Mouse (Mus musculus): ENCODE measurements around the gene Eml6. TPM values are rescaled to one million over a fixed set of nuclear protein-coding genes. Genes with fewer than 3 reads are reported as not detected.

Eml6 gene
- polyA plus RNA-seq, 1 experiment from 2014 or later = 0.52 TPM

DNA sequence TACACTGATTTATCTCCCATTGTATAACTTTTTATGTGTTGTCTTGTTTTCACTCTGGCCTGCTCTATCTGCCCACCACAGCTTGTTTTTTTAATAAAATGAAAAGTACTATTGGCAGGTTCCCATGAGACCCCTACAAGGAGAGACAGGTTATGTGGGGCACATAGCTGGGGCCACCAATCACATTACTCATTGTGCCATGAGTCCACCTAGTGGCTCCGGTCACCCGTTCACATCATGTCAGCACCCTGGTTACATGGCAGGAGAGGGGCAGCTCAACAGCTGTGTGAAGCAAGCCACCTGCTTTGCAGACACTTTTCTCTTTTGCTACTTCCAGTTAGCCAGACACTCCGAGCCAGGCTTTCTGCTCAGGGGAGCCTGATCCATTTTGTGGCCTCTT lies 213.4 kb downstream of the Eml6 start:
- WGBS = 54% methylated on average over 3 of the region's 3 CpGs
- no peak overlapping the region for H3K27ac ChIP-seq (replicated peaks)
- H3K9me3 ChIP-seq = no peaks in the 10 kb centered on the region
- H3K4me1 ChIP-seq = peaks cover 53% of the 10 kb centered on the region
- no peak overlapping the region for H3K9ac ChIP-seq
- no peak overlapping the region for H3K4me2 ChIP-seq
- H3K4me3 ChIP-seq = no peak overlapping the region
- no peaks in the 10 kb centered on the region for H3K36me3 ChIP-seq
- no peak for ATAC-seq (ENCODE audit: extremely low read depth, insufficient number of reproducible peaks, low FRiP score, low TSS enrichment)
- H3K27me3 ChIP-seq (replicated peaks) = no peaks in the 10 kb centered on the region

DNA sequence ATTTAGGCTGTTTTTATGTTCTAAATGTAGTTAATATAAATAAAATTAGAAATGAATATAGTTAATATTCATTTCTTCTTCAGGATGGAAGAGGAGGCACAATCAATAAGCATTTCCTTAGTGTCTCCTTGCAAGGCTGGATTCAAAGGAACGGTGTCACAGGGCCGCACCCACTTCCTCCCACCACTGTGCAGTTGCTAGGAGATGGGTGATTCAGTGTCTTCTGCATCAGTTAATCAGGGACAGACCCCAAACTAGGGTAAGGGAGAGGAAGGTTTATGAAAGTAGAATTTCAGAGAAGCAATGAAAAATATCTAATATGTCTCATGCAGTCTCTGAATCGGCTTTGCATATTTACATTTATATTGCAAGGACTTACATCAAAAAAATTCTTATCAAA lies 215.5 kb downstream of the Eml6 start:
- no peak for ATAC-seq (ENCODE audit: extremely low read depth, insufficient number of reproducible peaks, low FRiP score, low TSS enrichment)
- Histone ChIP-seq H3K4me1 (peaks cover 53% of the 10 kb centered on the region), H3K36me3 (no peaks in the 10 kb centered on the region), H3K9me3 (no peaks in the 10 kb centered on the region), H3K27ac (replicated peaks) (no peak overlapping the region), H3K27me3 (replicated peaks) (no peaks in the 10 kb centered on the region), H3K4me2 (no peak overlapping the region), H3K9ac (no peak overlapping the region), H3K4me3 (no peak overlapping the region)
- WGBS = 84% methylated on average over 3 of the region's 3 CpGs

DNA sequence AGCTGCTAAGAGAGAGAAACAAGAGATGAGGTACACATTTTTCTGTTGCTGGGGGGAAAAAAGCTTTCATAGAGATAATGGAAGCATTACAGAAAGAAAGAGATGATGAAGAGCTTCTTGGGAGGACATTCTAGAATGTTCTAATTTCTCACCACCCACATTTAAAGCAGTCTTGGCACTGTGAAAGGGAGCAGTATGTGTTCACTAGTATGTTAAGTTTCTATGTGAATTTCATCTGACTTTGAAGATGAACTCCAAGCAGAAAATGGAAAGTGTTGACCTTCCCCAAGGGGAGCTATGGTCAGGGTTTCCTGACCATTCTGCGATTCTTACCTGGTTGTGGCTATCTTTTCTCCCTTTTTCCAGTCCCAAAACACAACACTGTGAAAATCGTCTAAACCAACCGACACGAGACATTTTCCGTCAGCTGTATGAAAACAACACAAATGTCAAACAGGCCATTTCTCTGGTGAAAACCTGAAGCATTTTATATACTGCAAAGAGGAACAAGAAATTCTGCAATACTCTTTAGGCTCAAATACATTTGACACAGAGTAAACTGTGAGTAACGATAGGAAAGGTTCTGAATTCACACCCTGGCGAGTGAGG lies 216.7 kb downstream of the Eml6 start:
- no peak for ATAC-seq (ENCODE audit: extremely low read depth, insufficient number of reproducible peaks, low FRiP score, low TSS enrichment)
- no peaks in the 10 kb centered on the region for H3K9me3 ChIP-seq
- H3K27ac ChIP-seq (replicated peaks) = peak overlapping the region; percentile 89
- H3K4me2 ChIP-seq = peak overlapping the region; percentile 42; the same call in 1 of the 2 replicates
- H3K9ac ChIP-seq = no peak overlapping the region
- H3K4me3 ChIP-seq = no peak overlapping the region
- no peaks in the 10 kb centered on the region for H3K36me3 ChIP-seq
- peaks cover 45% of the 10 kb centered on the region for H3K4me1 ChIP-seq
- no peaks in the 10 kb centered on the region for H3K27me3 ChIP-seq (replicated peaks)
- 83% methylated on average over 7 of the region's 7 CpGs for WGBS

DNA sequence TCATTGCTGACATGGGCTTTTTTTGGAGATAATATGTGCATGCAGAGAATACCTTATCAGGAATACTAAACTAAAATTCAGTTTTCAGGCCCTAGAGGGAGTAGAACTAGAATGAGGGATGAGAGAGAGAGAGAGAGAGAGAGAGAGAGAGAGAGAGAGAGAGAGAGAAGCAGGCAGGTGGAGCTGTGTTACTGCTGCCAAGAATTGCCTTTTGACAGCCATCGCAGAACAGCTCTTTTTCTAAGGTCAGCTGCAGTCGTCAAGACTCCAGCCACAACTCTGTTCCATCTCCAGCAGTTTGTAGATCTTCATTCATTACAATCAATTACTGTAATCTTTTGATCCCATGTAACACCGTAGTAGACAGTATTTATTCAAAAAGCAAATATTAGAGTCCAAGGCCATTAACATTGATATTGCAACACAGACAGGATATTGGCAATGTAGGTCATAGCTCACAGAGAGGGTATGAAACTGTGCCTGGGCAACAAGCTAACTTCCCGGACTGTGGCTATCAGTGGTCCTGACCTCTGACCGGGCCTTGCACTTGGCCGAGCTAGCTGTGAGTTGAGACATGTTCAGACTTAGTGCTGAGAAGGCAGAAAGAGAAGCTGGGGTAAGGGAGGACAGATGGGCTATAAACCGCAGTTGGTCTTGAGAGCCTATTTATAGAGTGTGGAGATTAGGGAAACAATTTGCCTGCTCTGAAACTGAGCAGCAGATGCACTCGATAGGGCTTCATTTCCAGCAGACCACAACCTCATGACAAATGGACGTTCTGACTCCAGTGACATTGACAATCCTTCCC lies 217.5 kb downstream of the Eml6 start:
- H3K27ac ChIP-seq (replicated peaks) = peak overlapping the region; percentile 89
- ATAC-seq (ENCODE audit: extremely low read depth, insufficient number of reproducible peaks, low FRiP score, low TSS enrichment) = 0 out of 2 replicates have a peak, but pooled peaks have one; percentile 14
- no peaks in the 10 kb centered on the region for H3K27me3 ChIP-seq (replicated peaks)
- no peak overlapping the region for H3K4me3 ChIP-seq
- no peaks in the 10 kb centered on the region for H3K9me3 ChIP-seq
- no peaks in the 10 kb centered on the region for H3K36me3 ChIP-seq
- H3K9ac ChIP-seq = 0 out of 2 replicates have a peak overlapping the region, but pooled peaks have one; percentile 28
- peaks cover 45% of the 10 kb centered on the region for H3K4me1 ChIP-seq
- peak overlapping the region; percentile 42 for H3K4me2 ChIP-seq
- WGBS = 21% methylated on average over 9 of the region's 9 CpGs

DNA sequence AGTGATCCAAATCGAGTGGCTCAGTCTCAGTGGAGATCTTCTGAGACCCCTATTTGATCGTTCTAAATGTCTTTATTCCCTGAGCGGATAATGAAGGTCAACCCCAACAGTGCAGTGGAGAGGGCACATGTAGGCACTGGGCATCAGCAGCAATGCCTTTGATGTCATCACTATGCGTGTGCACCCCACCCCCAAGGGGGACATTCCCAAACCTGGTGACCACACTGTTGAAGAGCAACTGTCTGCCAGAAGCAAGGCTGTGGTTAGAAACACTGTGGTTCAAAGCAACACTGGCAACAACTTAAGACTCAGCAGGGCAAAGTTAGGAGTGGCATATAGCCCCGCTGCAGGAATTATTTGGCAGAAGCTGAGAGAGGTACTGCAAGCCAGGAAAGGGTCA lies 218.5 kb downstream of the Eml6 start:
- 77% methylated on average over 5 of the region's 5 CpGs for WGBS
- H3K9me3 ChIP-seq = no peaks in the 10 kb centered on the region
- H3K27ac ChIP-seq (replicated peaks) = peak overlapping the region; percentile 89; the same call in 1 of the 2 replicates
- H3K4me2 ChIP-seq = no peak overlapping the region
- no peaks in the 10 kb centered on the region for H3K36me3 ChIP-seq
- H3K27me3 ChIP-seq (replicated peaks) = no peaks in the 10 kb centered on the region
- peaks cover 40% of the 10 kb centered on the region for H3K4me1 ChIP-seq
- no peak overlapping the region for H3K4me3 ChIP-seq
- no peak overlapping the region for H3K9ac ChIP-seq
- ATAC-seq (ENCODE audit: extremely low read depth, insufficient number of reproducible peaks, low FRiP score, low TSS enrichment) = no peak

DNA sequence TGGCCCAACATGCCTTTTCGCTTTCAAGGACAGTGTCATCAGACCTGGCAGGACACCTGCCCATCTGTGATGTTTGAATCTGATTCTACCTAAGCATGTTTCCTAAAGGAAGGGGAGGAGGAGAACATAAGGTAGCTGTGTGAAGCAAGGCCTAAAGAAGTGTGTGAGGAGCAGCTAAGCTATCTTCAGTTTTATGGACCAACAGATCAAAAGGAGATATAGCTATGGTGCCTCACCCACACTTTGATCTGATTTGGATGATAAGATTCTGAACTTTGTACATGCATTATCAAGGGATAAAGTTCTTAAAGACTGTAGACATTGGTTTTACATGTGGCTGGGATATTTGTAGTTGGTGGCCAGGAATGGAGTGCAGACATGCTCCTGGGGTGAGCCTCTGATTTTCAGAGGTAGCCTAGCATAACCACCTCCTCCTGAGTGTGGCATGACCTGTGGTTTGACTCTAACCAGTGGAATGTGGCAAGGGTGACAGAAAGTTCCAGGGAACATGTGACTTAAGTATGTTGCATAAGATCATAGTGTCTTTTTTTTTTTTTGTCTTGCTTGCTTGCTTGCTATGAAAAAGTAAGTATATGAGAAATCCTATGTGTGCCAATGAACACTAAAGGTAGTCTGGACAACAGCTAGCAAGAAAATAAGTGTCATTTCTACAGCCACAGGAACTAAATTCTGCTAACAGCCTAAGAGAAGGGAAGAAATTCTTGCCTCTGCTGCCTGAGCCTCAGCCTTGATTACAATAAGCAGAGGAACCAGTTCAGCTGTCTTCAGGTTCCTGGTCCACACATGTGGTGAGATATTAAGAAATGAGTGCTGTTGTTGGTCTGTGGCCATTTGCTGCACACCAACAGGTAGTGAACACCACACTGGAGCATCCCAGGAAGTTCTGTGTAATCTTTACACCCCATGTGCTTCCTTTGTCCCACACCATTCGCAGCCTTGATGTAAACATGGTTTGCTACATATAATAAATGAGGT lies 224.1 kb downstream of the Eml6 start:
- no peak overlapping the region for H3K27ac ChIP-seq (replicated peaks)
- no peaks in the 10 kb centered on the region for H3K36me3 ChIP-seq
- no peak overlapping the region for H3K4me2 ChIP-seq
- peaks cover 2% of the 10 kb centered on the region; the same call in 1 of the 2 replicates for H3K4me1 ChIP-seq
- no peaks in the 10 kb centered on the region for H3K27me3 ChIP-seq (replicated peaks)
- H3K9me3 ChIP-seq = no peaks in the 10 kb centered on the region
- WGBS = 75% methylated on average over 2 of the region's 2 CpGs
- H3K4me3 ChIP-seq = no peak overlapping the region
- no peak overlapping the region for H3K9ac ChIP-seq
- ATAC-seq (ENCODE audit: extremely low read depth, insufficient number of reproducible peaks, low FRiP score, low TSS enrichment) = no peak

DNA sequence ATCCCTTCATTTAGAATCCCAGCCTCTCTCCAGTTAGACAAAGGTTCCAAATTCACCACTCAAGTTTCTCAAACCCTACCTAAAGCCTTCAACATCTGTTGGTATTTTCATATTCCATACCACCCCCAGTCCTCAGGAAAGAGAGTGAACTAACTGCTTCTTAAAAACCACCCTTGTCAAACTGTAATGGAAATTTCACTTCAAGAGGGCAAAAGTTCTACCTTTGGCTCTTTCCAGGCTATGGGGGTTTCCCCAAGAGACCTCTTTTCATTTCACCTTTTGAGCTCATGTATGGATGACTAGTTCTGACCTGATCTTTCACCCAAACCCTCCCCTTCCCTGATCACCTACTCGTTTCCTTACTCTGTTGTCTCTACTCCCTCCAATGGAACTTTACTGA lies 226.0 kb downstream of the Eml6 start:
- H3K36me3 ChIP-seq = no peaks in the 10 kb centered on the region
- H3K4me2 ChIP-seq = no peak overlapping the region
- H3K27ac ChIP-seq (replicated peaks) = no peak overlapping the region
- ATAC-seq (ENCODE audit: extremely low read depth, insufficient number of reproducible peaks, low FRiP score, low TSS enrichment) = no peak
- WGBS = 47% methylated on average over 1 of the region's 1 CpGs
- no peak overlapping the region for H3K9ac ChIP-seq
- H3K27me3 ChIP-seq (replicated peaks) = no peaks in the 10 kb centered on the region
- H3K4me1 ChIP-seq = peaks cover 4% of the 10 kb centered on the region
- H3K4me3 ChIP-seq = no peak overlapping the region
- H3K9me3 ChIP-seq = no peaks in the 10 kb centered on the region

DNA sequence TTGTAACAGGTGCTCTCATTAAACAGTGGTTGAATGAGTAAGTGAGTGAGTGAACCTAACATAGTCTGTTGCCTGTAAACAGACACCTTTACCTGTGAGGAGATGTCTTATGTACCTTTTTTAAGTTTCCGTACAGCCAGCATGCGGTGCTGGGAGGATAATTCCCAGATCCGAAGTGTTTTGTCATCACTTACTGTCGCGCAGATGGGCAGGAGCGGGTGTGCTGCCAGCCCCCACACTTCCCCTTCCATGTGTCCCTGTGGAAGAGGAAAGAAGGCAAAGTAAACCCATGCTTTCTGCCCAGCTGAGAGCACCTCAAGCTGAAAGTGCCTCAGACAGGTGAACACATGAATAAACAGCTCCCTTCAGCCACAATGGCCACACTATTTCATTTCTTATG lies 230.7 kb downstream of the Eml6 start:
- no peak overlapping the region for H3K9ac ChIP-seq
- H3K4me2 ChIP-seq = no peak overlapping the region
- H3K4me1 ChIP-seq = peaks cover 17% of the 10 kb centered on the region
- no peaks in the 10 kb centered on the region for H3K36me3 ChIP-seq
- 38% methylated on average over 6 of the region's 6 CpGs for WGBS
- no peak for ATAC-seq (ENCODE audit: extremely low read depth, insufficient number of reproducible peaks, low FRiP score, low TSS enrichment)
- H3K9me3 ChIP-seq = no peaks in the 10 kb centered on the region
- H3K4me3 ChIP-seq = no peak overlapping the region
- H3K27me3 ChIP-seq (replicated peaks) = no peaks in the 10 kb centered on the region
- peak overlapping the region; percentile 62 for H3K27ac ChIP-seq (replicated peaks)

DNA sequence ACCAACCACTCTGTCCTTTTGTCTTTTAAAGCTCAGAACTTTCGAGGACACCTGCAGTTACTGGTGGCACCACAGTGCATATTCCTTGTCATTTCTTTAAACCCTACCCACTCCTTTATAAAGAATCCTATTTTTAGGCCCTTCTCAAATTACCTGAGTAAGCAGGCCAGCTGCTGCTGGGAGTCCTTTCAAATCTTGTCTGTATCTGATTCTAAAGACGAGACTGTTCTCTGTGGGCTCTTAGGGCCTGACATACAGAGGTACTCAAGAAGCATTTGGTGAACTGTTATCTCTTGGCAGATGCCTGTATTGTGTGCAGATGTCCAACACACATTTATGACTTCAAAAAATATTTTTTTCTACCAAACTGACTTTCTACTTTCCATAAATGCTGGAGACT lies 231.4 kb downstream of the Eml6 start:
- H3K9me3 ChIP-seq = no peaks in the 10 kb centered on the region
- H3K27me3 ChIP-seq (replicated peaks) = no peaks in the 10 kb centered on the region
- WGBS = 31% methylated on average over 2 of the region's 2 CpGs
- peak overlapping the region; percentile 62 for H3K27ac ChIP-seq (replicated peaks)
- ATAC-seq (ENCODE audit: extremely low read depth, insufficient number of reproducible peaks, low FRiP score, low TSS enrichment) = no peak
- H3K36me3 ChIP-seq = no peaks in the 10 kb centered on the region
- H3K4me3 ChIP-seq = no peak overlapping the region
- H3K4me1 ChIP-seq = peaks cover 17% of the 10 kb centered on the region
- H3K9ac ChIP-seq = no peak overlapping the region
- no peak overlapping the region for H3K4me2 ChIP-seq

DNA sequence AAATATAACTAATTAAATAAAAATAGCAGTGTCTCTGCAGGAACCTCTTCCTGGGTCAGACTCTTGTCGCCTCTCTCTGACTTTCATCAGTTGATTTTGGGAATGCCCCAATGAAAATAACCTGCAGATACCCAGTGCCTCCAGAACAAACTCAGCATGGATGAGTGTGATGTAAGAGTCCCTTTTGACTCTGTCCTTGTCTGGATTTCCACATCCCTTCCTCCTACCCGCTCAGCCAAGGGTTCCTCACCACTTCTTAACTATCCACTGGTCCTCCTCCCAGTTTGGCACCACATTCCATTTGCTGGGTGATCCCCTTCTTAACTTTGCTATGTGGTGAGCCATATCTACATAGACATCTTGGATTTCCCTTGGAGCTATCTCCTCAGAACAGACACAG lies 235.0 kb downstream of the Eml6 start:
- no peak for ATAC-seq (ENCODE audit: extremely low read depth, insufficient number of reproducible peaks, low FRiP score, low TSS enrichment)
- Histone ChIP-seq H3K9ac (no peak overlapping the region), H3K4me3 (no peak overlapping the region), H3K4me1 (peaks cover 27% of the 10 kb centered on the region), H3K27me3 (replicated peaks) (no peaks in the 10 kb centered on the region), H3K9me3 (no peaks in the 10 kb centered on the region), H3K27ac (replicated peaks) (no peak overlapping the region), H3K36me3 (no peaks in the 10 kb centered on the region), H3K4me2 (no peak overlapping the region)
- 72% methylated on average over 2 of the region's 2 CpGs for WGBS

Data from heart, embryonic 13.5 days (tissue).